Mouse (Mus musculus) E14TG2a.4 (cell line): Measurements from ENCODE around the gene Vgf.

Source experiments
- CTCF ChIP-seq: conservative IDR thresholded peaks from 2 replicates; pipeline ENCODE4 v1.5.1; 2014; ENCODE audit warnings: low read length
- NANOG ChIP-seq: IDR thresholded peaks from 2 replicates; pipeline ENCODE4 v1.6.1; 2014; ENCODE audit warnings: borderline replicate concordance, low read length, mixed read lengths
- POU5F1 ChIP-seq: IDR thresholded peaks from 2 replicates; pipeline ENCODE4 v1.6.1; 2014; ENCODE audit warnings: low read length, borderline replicate concordance

DNA sequence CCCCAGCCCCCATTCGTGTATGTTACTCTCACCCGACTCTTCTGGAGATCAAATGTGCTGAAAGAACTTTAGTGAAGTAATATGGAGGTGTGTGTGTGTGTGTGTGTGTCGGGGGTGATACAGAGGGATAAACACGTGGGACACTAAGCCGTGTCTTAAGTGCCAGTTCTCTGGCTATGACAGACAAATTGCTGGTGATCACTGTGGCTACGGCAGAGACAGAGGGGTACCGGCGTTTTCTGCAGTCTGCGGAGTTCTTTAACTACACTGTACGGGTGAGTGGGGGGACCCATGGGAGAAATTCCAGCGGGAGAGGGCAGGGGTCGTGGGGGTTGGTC is 38.3 kb upstream of the Vgf start, which contains the start of gene Znhit1:
- TF ChIP-seq CTCF (no peak), POU5F1 (no peak), NANOG (no peak)
